7 mouse cellular contexts compared by ENCODE assay signal in genomic region chr5:31563496-31563895, GRCm38 (mm10). TPM values are rescaled to one million over a fixed set of nuclear protein-coding genes. Genes with fewer than 3 reads are reported as not detected.
DNase-seq lines count a peak whose midpoint lies in the region; ATAC-seq lines count a peak whose summit lies in the region.

No protein-coding gene starts in this region.

- H3K4me2 ChIP-seq in hindbrain, embryonic 14.5 days (replicated peaks): no peak overlapping the region

- no peak overlapping the region for H3K9ac ChIP-seq in hindbrain, embryonic 14.5 days

- peaks cover 20% of the 10 kb centered on the region; the same call in 1 of the 2 replicates for H3K36me3 ChIP-seq in hindbrain, embryonic 14.5 days (replicated peaks; ENCODE audit: control insufficient read depth, insufficient read depth)

- peak; percentile 11; the same call in 1 of the 2 replicates for ATAC-seq in hindbrain, embryonic 14.5 days (ENCODE audit: low FRiP score)
- ATAC-seq in megakaryocyte, adult 5-6 weeks (ENCODE audit: poor library complexity, severe bottlenecking): peak; percentile 89

- WGBS in hindbrain, embryonic 14.5 days: 13% methylated on average over 6 of the region's 6 CpGs

- no peaks in the 10 kb centered on the region for H3K9me3 ChIP-seq in hindbrain, embryonic 14.5 days (ENCODE audit: control insufficient read depth, low read length)

- no peak overlapping the region for H3K4me3 ChIP-seq in hindbrain, embryonic 14.5 days (replicated peaks; ENCODE audit: low read length)

- DNase-seq in R1 (ENCODE audit: low read depth, low spot score): peak; percentile 80
- peak; percentile 54 for DNase-seq in c-Kit-positive CD71-positive TER-119-positive erythroid progenitor cells, embryonic 14.5 days (ENCODE audit: low spot score)
- DNase-seq in forelimb bud, embryonic 11.5 days (ENCODE audit: low read depth, low spot score): peak; percentile 87
- DNase-seq in hindbrain, embryonic 14.5 days (ENCODE audit: low spot score): peak; percentile 93
- DNase-seq in layer of hippocampus, postnatal 10 days (ENCODE audit: low spot score in 2 of 2): peak; percentile 79 to 81
- peak; percentile 66 for DNase-seq in right cerebral cortex, postnatal 14 days

- no peaks in the 10 kb centered on the region for H3K27me3 ChIP-seq in hindbrain, embryonic 14.5 days (ENCODE audit: control insufficient read depth, insufficient read depth, low read length)

- no peaks in the 10 kb centered on the region for H3K4me1 ChIP-seq in hindbrain, embryonic 14.5 days (replicated peaks; ENCODE audit: control insufficient read depth, insufficient read depth, low read length)

- no peak overlapping the region for H3K27ac ChIP-seq in hindbrain, embryonic 14.5 days

RNA-seq across cellular contexts. Expression of gene Mrpl33, which starts 33.2 kb away (rescaled TPM):
- 182 and 214 TPM in 2 replicates for polyA plus RNA-seq in hindbrain, embryonic 14.5 days (2014; fragmentation: Nextera tagmentation; extraction: Ambion mirVana)
- 100 to 1,000 TPM; 135 to 151 TPM for total RNA-seq in layer of hippocampus, postnatal 10 days (2021)
- total RNA-seq in megakaryocyte, adult 5-6 weeks (2015): 754 and 797 TPM in 2 replicates
- 428 and 432 TPM in 2 replicates for total RNA-seq in megakaryocyte, adult 5-6 weeks (2017)

RNA-seq across cellular contexts. Expression of gene Supt7l, which starts 35.9 kb away (rescaled TPM):
- 13.3 and 18.3 TPM in 2 replicates for polyA plus RNA-seq in hindbrain, embryonic 14.5 days (2014; fragmentation: Nextera tagmentation; extraction: Ambion mirVana)
- 10 to 100 TPM; 16.5 to 16.6 TPM for total RNA-seq in layer of hippocampus, postnatal 10 days (2021)
- total RNA-seq in megakaryocyte, adult 5-6 weeks (2015): 11.2 and 14.0 TPM in 2 replicates
- 14.1 and 18.5 TPM in 2 replicates for total RNA-seq in megakaryocyte, adult 5-6 weeks (2017)

RNA-seq across cellular contexts. Expression of gene Slc4a1ap, which starts 36.7 kb away (rescaled TPM):
- 27.0 and 31.8 TPM in 2 replicates for polyA plus RNA-seq in hindbrain, embryonic 14.5 days (2014; fragmentation: Nextera tagmentation; extraction: Ambion mirVana)
- total RNA-seq in layer of hippocampus, postnatal 10 days (2021): 10 to 100 TPM; 52.5 to 52.9 TPM
- total RNA-seq in megakaryocyte, adult 5-6 weeks (2015): 41.3 and 50.5 TPM in 2 replicates
- 44.2 and 54.6 TPM in 2 replicates for total RNA-seq in megakaryocyte, adult 5-6 weeks (2017)
